Mouse (Mus musculus) kidney, postnatal 14 days (tissue): ENCODE measurements around the gene Cradd.

Experiments
- DNase-seq: peaks from one replicate; pipeline ENCODE4 v3.0.0; 2022; ENCODE audit warnings: mixed read lengths

The Cradd gene

GRCm38 (mm10) chr10:95234661-95235060 is 89.3 kb downstream of the Cradd start:
- no peak for DNase-seq

DNA sequence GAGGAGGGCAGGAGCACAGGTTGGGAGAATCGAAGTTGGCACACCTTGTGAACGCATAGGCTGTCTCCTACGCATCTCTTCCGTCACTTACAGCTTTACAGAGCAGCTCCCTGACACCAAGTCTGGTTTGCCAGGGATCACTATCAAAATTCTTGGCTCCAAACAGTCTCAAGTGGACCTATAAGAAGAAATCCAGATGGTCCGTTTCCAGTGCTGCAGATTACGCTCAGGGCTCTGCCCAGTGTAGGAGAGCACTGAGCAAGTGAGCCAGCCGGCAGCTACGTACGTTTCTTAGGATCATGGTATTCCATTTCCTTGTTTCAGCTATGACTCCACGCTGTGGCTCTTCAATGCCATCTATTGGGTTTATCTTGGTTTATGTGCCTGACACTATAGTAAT is 90.9 kb downstream of the Cradd start:
- DNase-seq = no peak

DNA sequence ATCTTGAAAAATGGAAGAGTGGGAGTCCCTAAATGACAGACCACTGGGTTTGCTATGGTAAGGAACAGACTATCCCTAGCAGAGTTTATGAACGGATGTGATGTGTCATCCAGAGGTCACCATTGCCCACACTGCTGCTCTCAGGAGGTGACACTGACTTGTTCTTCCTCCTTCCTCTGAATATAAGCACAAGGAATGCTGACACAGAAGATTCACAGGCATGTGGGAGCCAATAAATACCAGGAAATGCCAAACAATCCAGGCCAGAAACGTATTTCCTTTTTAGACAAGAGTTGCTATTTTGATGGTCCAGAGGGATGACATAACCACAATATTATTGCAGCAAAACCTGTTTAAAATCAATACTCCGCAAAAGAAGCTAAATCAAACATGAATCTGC is 91.4 kb downstream of the Cradd start:
- peak; percentile 62 for DNase-seq

DNA sequence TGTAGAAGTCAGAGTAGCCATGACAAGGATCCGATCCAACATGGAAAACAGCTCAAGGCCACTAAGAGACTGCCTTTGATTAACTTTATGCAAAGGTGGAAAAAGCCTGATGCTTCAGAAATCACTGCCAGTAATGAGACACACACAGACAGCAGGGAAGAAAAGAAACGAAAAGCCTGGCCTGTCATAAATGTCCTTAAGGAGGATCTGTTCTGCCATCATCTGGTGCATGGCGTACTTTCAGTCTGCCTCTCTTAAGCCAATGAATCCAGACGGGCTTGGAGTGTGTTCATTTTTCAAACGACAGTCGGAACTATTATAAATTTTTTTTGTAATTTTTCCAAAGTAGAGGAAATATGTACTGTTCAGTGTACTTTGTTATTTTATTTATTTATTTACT is 95.7 kb downstream of the Cradd start:
- DNase-seq = no peak

GRCm38 (mm10) chr10:95227590-95227989 is 96.3 kb downstream of the Cradd start:
- DNase-seq = no peak

GRCm38 (mm10) chr10:95226772-95227171 is 97.2 kb downstream of the Cradd start:
- DNase-seq = no peak

DNA sequence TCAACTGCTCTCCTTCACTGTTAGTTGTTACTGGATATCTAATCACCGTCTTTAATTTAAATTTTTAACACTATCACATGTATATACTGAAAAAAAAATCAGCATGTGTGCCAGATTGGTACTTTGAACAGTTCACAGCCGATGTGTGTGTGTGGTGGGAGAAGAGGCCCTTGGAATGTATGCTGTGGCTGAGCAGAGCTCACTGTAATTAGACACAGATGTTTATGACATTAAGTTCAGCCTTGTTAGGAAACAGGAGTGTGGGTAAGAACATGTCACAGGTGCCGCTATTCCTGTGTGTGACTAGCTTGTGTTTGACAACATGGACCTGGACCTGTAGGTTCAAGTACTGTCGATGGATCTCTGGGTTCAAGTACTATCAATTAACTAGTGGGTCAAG is 98.9 kb downstream of the Cradd start:
- no peak for DNase-seq

- no peak for DNase-seq
Observed at GRCm38 (mm10) chr10:95223211-95223610, 100.7 kb downstream of the Cradd start.

- no peak for DNase-seq
Observed at GRCm38 (mm10) chr10:95221914-95222313, 102.0 kb downstream of the Cradd start.

DNA sequence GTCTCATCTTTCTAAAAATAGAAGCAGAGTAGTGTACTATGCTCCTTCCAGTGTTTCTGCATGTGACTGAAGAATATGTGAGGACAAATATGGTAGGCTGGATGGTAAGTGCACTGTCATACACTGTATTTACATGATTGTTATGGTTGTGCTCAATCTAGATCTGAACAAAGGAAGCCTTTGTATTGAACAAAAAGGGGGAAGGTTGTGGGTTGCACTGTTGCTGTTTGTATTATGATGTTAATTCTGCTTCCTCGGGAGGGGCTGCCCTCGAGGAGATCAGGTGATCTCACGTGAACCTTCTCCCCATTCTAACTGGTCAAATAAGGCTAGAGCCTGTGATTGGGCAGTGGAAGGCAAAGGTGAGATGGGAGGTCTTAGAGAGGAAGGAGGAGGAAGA is 103.4 kb downstream of the Cradd start:
- DNase-seq = no peak

DNA sequence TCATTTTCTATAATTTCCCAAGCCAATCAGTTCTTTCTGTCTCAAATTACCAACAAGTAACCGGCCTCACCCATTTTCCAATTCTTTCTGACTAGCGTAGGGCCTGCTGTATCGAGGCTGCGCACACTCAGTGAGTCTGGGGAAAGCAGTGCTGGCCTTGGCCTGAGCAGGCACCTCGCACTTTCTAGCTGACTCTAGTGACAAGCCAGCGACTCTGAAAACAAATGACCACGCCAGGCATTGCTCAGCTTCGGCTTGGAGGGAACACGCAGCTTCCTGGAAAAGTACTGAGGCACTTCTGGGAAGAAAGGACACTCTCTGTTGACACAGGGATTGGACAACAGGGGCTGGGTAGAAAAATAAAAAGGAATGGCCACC is 105.3 kb downstream of the Cradd start:
- peak; percentile 50 for DNase-seq

DNA sequence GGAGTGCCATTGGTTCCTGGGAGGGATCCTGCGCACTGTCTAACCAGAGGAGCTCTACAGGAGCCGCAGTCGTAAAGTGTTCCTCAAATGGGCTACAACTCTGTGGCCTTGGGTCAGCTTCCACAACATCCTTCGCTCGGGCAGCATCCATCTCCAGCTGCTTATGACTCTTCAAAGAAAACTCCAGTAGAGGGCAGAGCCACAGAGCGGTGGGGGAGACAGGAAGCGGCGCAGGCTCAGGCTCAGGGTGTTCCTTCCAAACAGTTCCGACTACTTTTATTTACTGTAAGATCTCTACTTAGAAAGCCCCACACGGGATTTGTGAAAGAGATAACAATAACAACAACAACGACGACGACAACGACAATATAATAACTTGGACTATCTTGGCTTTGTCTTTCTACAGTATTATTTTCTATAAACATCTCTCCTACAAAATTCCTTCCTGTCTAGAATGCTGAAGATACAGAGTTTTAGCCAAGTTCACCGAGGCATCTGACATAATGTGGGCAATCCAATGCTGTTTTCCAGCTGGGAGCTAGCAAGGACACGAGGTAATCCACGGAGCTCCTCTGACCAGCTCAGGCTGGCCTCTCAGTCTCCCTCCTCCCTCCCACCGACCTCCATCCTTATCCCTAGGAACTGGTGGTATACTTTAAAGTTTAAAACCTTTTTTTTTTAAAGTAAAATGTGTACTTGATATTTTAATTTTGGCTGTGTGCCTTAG is 105.8 kb downstream of the Cradd start:
- peak; percentile 64 for DNase-seq

GRCm38 (mm10) chr10:95215324-95215723 is 108.6 kb downstream of the Cradd start:
- no peak for DNase-seq

GRCm38 (mm10) chr10:95213820-95214219 is 110.1 kb downstream of the Cradd start:
- DNase-seq = no peak

DNA sequence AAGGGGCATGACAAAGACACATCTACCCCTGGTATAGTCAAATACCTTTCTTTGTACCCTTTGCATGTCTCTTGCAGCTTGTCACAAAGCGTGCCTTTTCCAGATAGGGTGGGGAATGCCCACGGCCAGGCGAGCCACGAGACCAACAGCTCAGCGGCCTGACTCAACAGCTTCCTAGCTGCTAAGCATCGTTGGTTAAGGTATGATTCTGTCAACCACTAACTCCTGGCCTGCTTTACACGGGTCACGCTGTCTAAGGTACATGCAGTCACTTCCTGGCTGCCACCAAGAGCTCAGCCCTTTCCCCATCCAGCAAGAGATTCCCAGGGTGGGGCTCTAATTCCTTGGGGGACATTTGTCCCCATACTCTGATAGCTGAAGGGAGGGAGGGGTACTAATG is 110.6 kb downstream of the Cradd start:
- DNase-seq = no peak

- DNase-seq = no peak
Observed at GRCm38 (mm10) chr10:95211660-95212059, 112.3 kb downstream of the Cradd start.

DNA sequence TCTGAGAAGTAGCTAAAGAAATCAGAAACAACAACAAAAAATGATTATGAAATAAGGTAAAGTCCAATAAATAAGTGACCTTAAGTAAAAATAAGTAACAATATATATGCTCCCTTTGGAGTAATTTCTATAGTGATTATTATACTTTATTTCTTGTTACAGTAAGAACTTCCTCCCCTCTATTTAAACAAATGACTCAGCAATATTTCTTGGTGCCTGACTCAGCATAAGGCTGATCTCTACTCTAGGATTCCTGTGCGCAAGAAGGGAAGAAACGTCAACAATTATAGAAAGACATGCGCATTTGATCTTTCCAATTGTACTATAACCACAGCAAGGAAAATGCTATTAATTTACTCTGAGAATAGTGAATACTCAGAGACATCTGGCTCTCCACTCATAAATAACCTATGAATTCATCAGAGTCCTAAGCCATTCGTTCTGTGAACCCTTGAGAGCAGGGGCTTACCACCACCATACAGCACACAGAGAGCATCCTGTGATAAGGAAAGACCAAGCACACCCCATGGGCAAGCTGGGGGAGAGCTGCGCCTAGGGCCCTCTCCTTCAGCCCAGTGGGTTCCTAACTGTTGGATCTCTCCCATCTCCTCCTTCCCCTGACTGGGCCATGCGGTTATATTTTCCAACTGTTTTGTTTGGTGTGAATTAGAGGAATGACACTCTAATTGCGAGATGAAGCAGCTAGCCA is 113.1 kb downstream of the Cradd start:
- no peak for DNase-seq

GRCm38 (mm10) chr10:95210167-95210566 is 113.8 kb downstream of the Cradd start:
- DNase-seq = no peak

DNA sequence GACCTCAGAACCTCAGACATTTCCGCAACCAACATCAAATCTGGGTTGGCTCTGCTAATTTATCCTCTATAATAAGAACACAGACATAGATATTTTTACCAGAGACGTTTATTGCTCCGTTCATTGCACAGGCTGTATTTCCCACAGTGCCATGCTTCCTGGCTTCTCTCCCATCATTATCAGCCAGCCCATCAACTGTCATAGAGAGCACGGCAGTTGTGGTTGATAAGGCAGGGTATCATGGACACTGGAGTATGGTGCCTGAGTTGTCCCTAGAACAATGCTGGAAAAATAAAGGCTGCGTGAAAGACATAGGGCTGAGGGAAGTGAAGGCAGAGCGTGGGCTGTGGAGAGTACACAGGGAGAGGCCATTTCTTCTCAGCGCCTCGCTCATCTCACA is 116.5 kb downstream of the Cradd start:
- no peak for DNase-seq

DNA sequence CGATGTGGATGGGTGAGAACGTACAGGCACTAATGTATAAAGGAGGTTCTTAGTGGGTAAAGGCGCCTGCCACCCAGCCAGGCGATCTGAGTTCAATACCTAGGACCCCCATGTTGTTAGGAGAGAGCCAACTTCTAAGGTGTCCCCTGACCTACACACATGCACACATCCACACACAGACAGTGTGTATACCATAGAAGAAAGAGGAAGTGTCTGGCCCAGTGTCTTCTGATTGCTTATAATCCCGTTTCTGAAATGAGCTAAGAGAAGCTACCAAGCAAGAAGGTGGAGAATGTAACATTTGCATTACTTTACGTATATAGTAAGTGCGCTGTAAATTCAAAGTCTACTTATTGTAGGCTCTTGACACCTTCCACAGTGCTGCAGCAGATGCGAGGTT is 122.4 kb downstream of the Cradd start:
- DNase-seq = no peak

- peak; percentile 29 for DNase-seq
Observed at GRCm38 (mm10) chr10:95200323-95200722, 123.6 kb downstream of the Cradd start.

GRCm38 (mm10) chr10:95199541-95200269 is 124.2 kb downstream of the Cradd start:
- no peak for DNase-seq

GRCm38 (mm10) chr10:95197377-95197776 is 126.6 kb downstream of the Cradd start:
- DNase-seq = peak; percentile 71

GRCm38 (mm10) chr10:95195719-95196118 is 128.2 kb downstream of the Cradd start:
- DNase-seq = no peak
